Mouse (Mus musculus): ENCODE results near the gene Pcsk7. TPM values are rescaled to one million over a fixed set of nuclear protein-coding genes. Genes with fewer than 3 reads are reported as not detected.
A peak's percentile ranks its signal among the peaks of the same experiment; 100 is the strongest.

The Pcsk7 gene
- polyA plus RNA-seq, 2 experiments: 5.0 to 7.3 TPM

GRCm38 (mm10) chr9:45954294-45955106 lies 48.2 kb downstream of the Pcsk7 start:
- DNase-seq (ENCODE audit: low read depth in 3 of 3, low spot score in 3 of 3): no peak
- Histone ChIP-seq H3K27ac (peak overlapping the region; percentile 81), H3K4me2 (ENCODE audit: low read depth) (peak overlapping the region; percentile 93), H3K4me3 (ENCODE audit: insufficient read depth in 1 of 2, low read depth in 2 of 2, low read length in 2 of 2) (peak overlapping the region; percentile 86 to 88), H3K9ac (replicated peaks) (peak overlapping the region; percentile 94), H3K4me1 (replicated peaks; ENCODE audit: control insufficient read depth in 2 of 2, insufficient read depth in 2 of 2, low read length in 1 of 2) (peaks cover 3 to 16% of the 10 kb centered on the region in 2 experiments; a peak in 3 of 4 replicates), H3K36me3 (replicated peaks; ENCODE audit: control insufficient read depth, insufficient read depth, low read depth) (peaks cover 23% of the 10 kb centered on the region), H3K9me3 (ENCODE audit: control insufficient read depth, low read length) (no peaks in the 10 kb centered on the region), H3K27me3 (ENCODE audit: control insufficient read depth, insufficient read depth, low read length) (no peaks in the 10 kb centered on the region)
- peak; percentile 73 for ATAC-seq (ENCODE audit: insufficient read depth)
- WGBS (ENCODE audit: insufficient replicate concordance): under 1% methylated on average over 61 of the region's 63 CpGs
- TF ChIP-seq CTCF (IDR thresholded peaks at IDR 0.05; ENCODE audit: low read depth): no peak
- TF ChIP-seq EP300 (IDR thresholded peaks at IDR 0.05; ENCODE audit: low read depth): no peak

DNA sequence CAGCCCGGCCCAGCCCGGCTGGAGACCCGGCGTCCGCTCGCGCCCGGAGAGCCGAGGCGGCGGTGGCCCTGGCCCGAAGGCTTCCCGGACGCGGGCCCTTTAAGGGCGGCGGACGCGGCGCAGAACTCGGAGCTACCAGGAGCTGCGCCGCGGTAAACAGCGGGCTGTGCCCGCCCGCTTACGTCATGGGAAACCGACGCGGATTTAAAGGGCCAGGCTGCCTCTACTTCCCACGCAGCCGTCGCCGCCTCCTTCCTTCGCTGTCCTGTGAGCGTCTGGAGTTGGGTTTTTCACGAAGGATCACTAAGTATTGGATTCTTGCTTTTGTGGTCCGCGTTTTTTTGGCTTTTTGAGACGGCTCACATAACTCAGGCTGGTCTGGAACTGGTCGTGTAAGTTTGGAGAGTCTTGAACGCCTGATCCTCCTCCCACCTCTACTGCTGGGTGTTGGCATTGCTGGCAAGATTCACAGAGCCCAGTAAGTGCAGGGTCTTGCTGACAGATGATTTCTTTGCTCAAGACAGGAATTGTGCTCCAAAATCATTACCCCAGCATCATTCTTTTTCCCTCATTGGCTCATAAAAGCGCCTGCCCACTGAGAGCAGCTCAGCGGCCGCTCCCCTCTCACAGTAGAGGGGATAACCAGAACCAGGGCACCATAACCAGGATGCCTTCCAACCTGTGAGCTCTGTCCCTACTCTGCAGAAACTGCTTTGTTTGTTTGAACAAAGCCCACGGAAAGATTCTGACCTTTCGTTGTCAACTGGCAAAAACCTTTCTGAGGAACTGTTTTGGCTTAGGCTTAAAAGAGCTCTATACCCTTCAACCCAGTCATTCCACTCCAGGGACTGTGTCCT lies 49.0 kb downstream of the Pcsk7 start, which contains the start of gene Sidt2:
Sidt2 (minus strand) TSS at position 152 of the 857 bp plus-strand sequence.
- peak within 1 kb of the TSS; percentile 86 to 88 for H3K4me3 ChIP-seq (ENCODE audit: insufficient read depth in 1 of 2, low read depth in 2 of 2, low read length in 2 of 2)
- peaks cover 16% of the 10 kb centered on the region; the same call in 1 of the 2 replicates for H3K36me3 ChIP-seq (replicated peaks; ENCODE audit: control insufficient read depth, insufficient read depth, low read depth)
- H3K9ac ChIP-seq (replicated peaks): peak within 1 kb of the TSS; percentile 94
- TF ChIP-seq CTCF (IDR thresholded peaks at IDR 0.05; ENCODE audit: low read depth): no peak
- TF ChIP-seq EP300 (IDR thresholded peaks at IDR 0.05; ENCODE audit: low read depth): no peak
- DNase-seq (ENCODE audit: low read depth in 3 of 3, low spot score in 3 of 3) (peak; percentile 67 to 75 (median 73)), ATAC-seq (ENCODE audit: insufficient read depth) (peak; percentile 94)
- 2% methylated on average over 46 of the region's 48 CpGs for WGBS (ENCODE audit: insufficient replicate concordance)
- no peaks in the 10 kb centered on the region for H3K27me3 ChIP-seq (ENCODE audit: control insufficient read depth, insufficient read depth, low read length)
- peaks cover 3 to 16% of the 10 kb centered on the region in 2 experiments; a peak in 3 of 4 replicates for H3K4me1 ChIP-seq (replicated peaks; ENCODE audit: control insufficient read depth in 2 of 2, insufficient read depth in 2 of 2, low read length in 1 of 2)
- H3K9me3 ChIP-seq (ENCODE audit: control insufficient read depth, low read length): no peaks in the 10 kb centered on the region
- H3K27ac ChIP-seq: peak within 1 kb of the TSS; percentile 81
- H3K4me2 ChIP-seq (ENCODE audit: low read depth): peak within 1 kb of the TSS; percentile 93

DNA sequence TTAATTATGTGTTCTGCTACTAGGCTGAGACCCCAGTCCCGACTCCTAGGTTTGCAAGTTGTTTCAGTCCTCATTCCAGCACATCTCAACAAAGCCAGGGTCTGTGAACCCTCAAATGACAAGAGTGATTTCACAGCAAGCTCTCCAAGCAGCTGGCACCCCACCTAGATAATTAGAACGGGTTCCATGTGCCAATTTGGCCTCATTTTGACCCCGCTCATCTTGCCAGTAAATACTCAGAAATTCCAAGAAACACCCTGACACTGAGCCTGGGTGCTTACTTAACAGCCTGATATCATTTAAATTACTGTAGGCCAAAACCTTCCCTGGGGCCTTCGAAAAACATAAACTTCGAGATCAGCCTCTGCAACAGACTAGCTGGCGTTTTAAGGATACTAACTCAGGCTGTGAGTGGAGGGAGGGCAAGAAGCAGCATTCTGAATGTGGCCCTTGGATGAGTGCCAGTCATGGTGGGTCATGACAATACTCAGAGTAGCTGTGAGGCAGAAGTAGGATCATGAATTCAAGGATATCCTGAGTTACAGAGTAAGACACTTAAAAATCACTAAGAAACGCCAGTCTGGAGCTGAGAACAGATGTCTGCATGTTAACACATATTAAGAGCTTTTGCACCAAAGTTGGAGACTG lies 51.9 kb downstream of the Pcsk7 start:
- DNase-seq (ENCODE audit: low read depth in 3 of 3, low spot score in 3 of 3) (no peak), ATAC-seq (ENCODE audit: insufficient read depth) (no peak)
- no peaks in the 10 kb centered on the region for H3K27me3 ChIP-seq (ENCODE audit: control insufficient read depth, insufficient read depth, low read length)
- 68% methylated on average over 7 of the region's 7 CpGs for WGBS (ENCODE audit: insufficient replicate concordance)
- no peak overlapping the region for H3K4me3 ChIP-seq (ENCODE audit: insufficient read depth in 1 of 2, low read depth in 2 of 2, low read length in 2 of 2)
- TF ChIP-seq EP300 (IDR thresholded peaks at IDR 0.05; ENCODE audit: low read depth) (no peak), CTCF (IDR thresholded peaks at IDR 0.05; ENCODE audit: low read depth) (no peak)
- no peak overlapping the region for H3K4me2 ChIP-seq (ENCODE audit: low read depth)
- H3K4me1 ChIP-seq (replicated peaks; ENCODE audit: control insufficient read depth in 2 of 2, insufficient read depth in 2 of 2, low read length in 1 of 2): peaks cover 3 to 16% of the 10 kb centered on the region in 2 experiments; a peak in 3 of 4 replicates
- peaks cover 4% of the 10 kb centered on the region for H3K36me3 ChIP-seq (replicated peaks; ENCODE audit: control insufficient read depth, insufficient read depth, low read depth)
- H3K9ac ChIP-seq (replicated peaks): no peak overlapping the region
- no peaks in the 10 kb centered on the region for H3K9me3 ChIP-seq (ENCODE audit: control insufficient read depth, low read length)
- H3K27ac ChIP-seq: no peak overlapping the region

DNA sequence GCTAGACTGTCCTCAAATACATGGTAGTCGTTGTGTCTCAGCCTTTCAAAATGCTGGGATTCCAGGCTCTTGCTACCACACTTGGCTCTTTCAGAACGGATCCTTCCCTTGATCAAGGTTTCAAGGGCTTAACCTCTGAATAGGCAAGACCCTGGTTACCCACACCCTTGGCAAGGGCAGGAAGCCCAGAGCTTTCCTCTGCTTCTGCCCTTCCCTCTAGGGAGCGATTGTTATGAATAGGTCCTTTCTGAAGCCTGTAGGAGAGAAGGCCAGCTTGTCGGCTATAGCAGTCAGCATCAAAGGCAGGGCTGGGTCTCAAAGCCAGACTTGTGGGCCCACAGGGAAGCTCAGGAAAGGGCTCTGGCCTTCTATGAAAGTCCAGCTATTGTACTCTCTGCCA lies 52.6 kb downstream of the Pcsk7 start:
- Histone ChIP-seq H3K36me3 (replicated peaks; ENCODE audit: control insufficient read depth, insufficient read depth, low read depth) (peaks cover 11% of the 10 kb centered on the region), H3K9me3 (ENCODE audit: control insufficient read depth, low read length) (no peaks in the 10 kb centered on the region), H3K4me2 (ENCODE audit: low read depth) (no peak overlapping the region), H3K27ac (no peak overlapping the region), H3K9ac (replicated peaks) (no peak overlapping the region), H3K27me3 (ENCODE audit: control insufficient read depth, insufficient read depth, low read length) (no peaks in the 10 kb centered on the region), H3K4me3 (ENCODE audit: insufficient read depth in 1 of 2, low read depth in 2 of 2, low read length in 2 of 2) (no peak overlapping the region), H3K4me1 (replicated peaks; ENCODE audit: control insufficient read depth in 2 of 2, insufficient read depth in 2 of 2, low read length in 1 of 2) (peaks cover 3 to 10% of the 10 kb centered on the region in 2 experiments; a peak in 3 of 4 replicates)
- no peak for TF ChIP-seq EP300 (IDR thresholded peaks at IDR 0.05; ENCODE audit: low read depth)
- no peak for TF ChIP-seq CTCF (IDR thresholded peaks at IDR 0.05; ENCODE audit: low read depth)
- 71% methylated on average over 4 of the region's 4 CpGs for WGBS (ENCODE audit: insufficient replicate concordance)
- DNase-seq (ENCODE audit: low read depth in 3 of 3, low spot score in 3 of 3) (no peak), ATAC-seq (ENCODE audit: insufficient read depth) (no peak)
